Mouse (Mus musculus): ENCODE results near the gene Gm11077. TPM values are rescaled to one million over a fixed set of nuclear protein-coding genes. Genes with fewer than 3 reads are reported as not detected.

Gene Gm11077
- polyA plus RNA-seq, 1 experiment from 2014 or later, result not detected

- H3K9ac ChIP-seq (ENCODE audit: low read length), result no peak overlapping the region
- peaks cover 4% of the 10 kb centered on the region; the same call in 1 of the 2 replicates for H3K4me1 ChIP-seq (ENCODE audit: control insufficient read depth, insufficient read depth, low read length)
- H3K27me3 ChIP-seq (replicated peaks; ENCODE audit: control insufficient read depth, insufficient read depth, low read length), result no peaks in the 10 kb centered on the region
- 45% methylated on average over 1 of the region's 1 CpGs for WGBS
- no peak overlapping the region for H3K4me3 ChIP-seq (ENCODE audit: low read depth, low read length)
- H3K36me3 ChIP-seq (ENCODE audit: control insufficient read depth, insufficient read depth, low read length), result no peaks in the 10 kb centered on the region
- H3K9me3 ChIP-seq (replicated peaks; ENCODE audit: control insufficient read depth, low read length), result 0 out of 2 replicates have a peak, but pooled peaks cover 2% of the 10 kb centered on the region
- peak; percentile 92 for ATAC-seq
- no peak overlapping the region for H3K27ac ChIP-seq (ENCODE audit: low read depth, low read length)
- DNase-seq (ENCODE audit: low spot score), result peak; percentile 93
- H3K4me2 ChIP-seq (ENCODE audit: low read length), result no peak overlapping the region
Observed at GRCm38 (mm10) chr6:140731402-140731730, 2.3 kb downstream of the Gm11077 start.

GRCm38 (mm10) chr6:140732971-140733640 lies 4.0 kb downstream of the Gm11077 start:
- Histone ChIP-seq H3K9ac (ENCODE audit: low read length) (peak overlapping the region; percentile 52), H3K27ac (ENCODE audit: low read depth, low read length) (no peak overlapping the region)
- 35% methylated on average over 10 of the region's 10 CpGs for WGBS

GRCm38 (mm10) chr6:140733641-140733986 lies 4.5 kb downstream of the Gm11077 start:
- peak; percentile 51 for DNase-seq (ENCODE audit: low spot score)
- Histone ChIP-seq H3K4me3 (ENCODE audit: low read depth, low read length) (peak overlapping the region; percentile 18), H3K27ac (ENCODE audit: low read depth, low read length) (no peak overlapping the region)

More at GRCm38 (mm10) chr6:140732971-140733640, 4.0 kb downstream of the Gm11077 start:
- Histone ChIP-seq H3K36me3 (ENCODE audit: control insufficient read depth, insufficient read depth, low read length) (no peaks in the 10 kb centered on the region), H3K4me1 (ENCODE audit: control insufficient read depth, insufficient read depth, low read length) (peaks cover 4% of the 10 kb centered on the region; the same call in 1 of the 2 replicates), H3K4me3 (ENCODE audit: low read depth, low read length) (peak overlapping the region; percentile 18), H3K27me3 (replicated peaks; ENCODE audit: control insufficient read depth, insufficient read depth, low read length) (no peaks in the 10 kb centered on the region), H3K4me2 (ENCODE audit: low read length) (peak overlapping the region; percentile 52), H3K9me3 (replicated peaks; ENCODE audit: control insufficient read depth, low read length) (0 out of 2 replicates have a peak, but pooled peaks cover 2% of the 10 kb centered on the region)
- DNase-seq (ENCODE audit: low spot score), result peak; percentile 43
- peak; percentile 47 for ATAC-seq

GRCm38 (mm10) chr6:140745586-140745985 lies 16.5 kb downstream of the Gm11077 start:
- 64% methylated on average over 3 of the region's 3 CpGs for WGBS
- Histone ChIP-seq H3K4me3 (ENCODE audit: low read depth, low read length) (no peak overlapping the region), H3K4me1 (ENCODE audit: control insufficient read depth, insufficient read depth, low read length) (no peaks in the 10 kb centered on the region), H3K9me3 (replicated peaks; ENCODE audit: control insufficient read depth, low read length) (no peaks in the 10 kb centered on the region), H3K27ac (ENCODE audit: low read depth, low read length) (no peak overlapping the region), H3K4me2 (ENCODE audit: low read length) (no peak overlapping the region), H3K9ac (ENCODE audit: low read length) (no peak overlapping the region), H3K36me3 (ENCODE audit: control insufficient read depth, insufficient read depth, low read length) (no peaks in the 10 kb centered on the region), H3K27me3 (replicated peaks; ENCODE audit: control insufficient read depth, insufficient read depth, low read length) (no peaks in the 10 kb centered on the region)
- ATAC-seq, result no peak
- DNase-seq (ENCODE audit: low spot score), result no peak

More at GRCm38 (mm10) chr6:140733641-140733986, 4.5 kb downstream of the Gm11077 start:
- Histone ChIP-seq H3K9ac (ENCODE audit: low read length) (peak overlapping the region; percentile 52), H3K9me3 (replicated peaks; ENCODE audit: control insufficient read depth, low read length) (0 out of 2 replicates have a peak, but pooled peaks cover 2% of the 10 kb centered on the region), H3K4me2 (ENCODE audit: low read length) (peak overlapping the region; percentile 52), H3K27me3 (replicated peaks; ENCODE audit: control insufficient read depth, insufficient read depth, low read length) (no peaks in the 10 kb centered on the region), H3K36me3 (ENCODE audit: control insufficient read depth, insufficient read depth, low read length) (no peaks in the 10 kb centered on the region), H3K4me1 (ENCODE audit: control insufficient read depth, insufficient read depth, low read length) (peaks cover 4% of the 10 kb centered on the region; the same call in 1 of the 2 replicates)
- 8% methylated on average over 15 of the region's 15 CpGs for WGBS
- ATAC-seq, result peak; percentile 35

- no peaks in the 10 kb centered on the region for H3K27me3 ChIP-seq (replicated peaks; ENCODE audit: control insufficient read depth, insufficient read depth, low read length)
- no peak for DNase-seq (ENCODE audit: low spot score)
- no peaks in the 10 kb centered on the region for H3K4me1 ChIP-seq (ENCODE audit: control insufficient read depth, insufficient read depth, low read length)
- H3K4me3 ChIP-seq (ENCODE audit: low read depth, low read length), result no peak overlapping the region
- no peak overlapping the region for H3K9ac ChIP-seq (ENCODE audit: low read length)
- no peak overlapping the region for H3K4me2 ChIP-seq (ENCODE audit: low read length)
- no peaks in the 10 kb centered on the region for H3K9me3 ChIP-seq (replicated peaks; ENCODE audit: control insufficient read depth, low read length)
- ATAC-seq, result no peak
- 62% methylated on average over 2 of the region's 2 CpGs for WGBS
- H3K36me3 ChIP-seq (ENCODE audit: control insufficient read depth, insufficient read depth, low read length), result no peaks in the 10 kb centered on the region
- H3K27ac ChIP-seq (ENCODE audit: low read depth, low read length), result no peak overlapping the region
Observed at GRCm38 (mm10) chr6:140747591-140747990, 18.5 kb downstream of the Gm11077 start.

GRCm38 (mm10) chr6:140750371-140751080 lies 21.4 kb downstream of the Gm11077 start:
- H3K36me3 ChIP-seq (ENCODE audit: control insufficient read depth, insufficient read depth, low read length), result no peaks in the 10 kb centered on the region
- WGBS, result 88% methylated on average over 8 of the region's 8 CpGs
- no peak overlapping the region for H3K9ac ChIP-seq (ENCODE audit: low read length)
- H3K27me3 ChIP-seq (replicated peaks; ENCODE audit: control insufficient read depth, insufficient read depth, low read length), result no peaks in the 10 kb centered on the region
- H3K4me3 ChIP-seq (ENCODE audit: low read depth, low read length), result no peak overlapping the region
- H3K4me1 ChIP-seq (ENCODE audit: control insufficient read depth, insufficient read depth, low read length), result no peaks in the 10 kb centered on the region
- H3K27ac ChIP-seq (ENCODE audit: low read depth, low read length), result no peak overlapping the region
- no peaks in the 10 kb centered on the region for H3K9me3 ChIP-seq (replicated peaks; ENCODE audit: control insufficient read depth, low read length)
- H3K4me2 ChIP-seq (ENCODE audit: low read length), result no peak overlapping the region
- DNase-seq (ENCODE audit: low spot score) (no peak), ATAC-seq (no peak)

GRCm38 (mm10) chr6:140766365-140766764 lies 37.3 kb downstream of the Gm11077 start:
- Histone ChIP-seq H3K4me2 (ENCODE audit: low read length) (no peak overlapping the region), H3K27ac (ENCODE audit: low read depth, low read length) (no peak overlapping the region), H3K27me3 (replicated peaks; ENCODE audit: control insufficient read depth, insufficient read depth, low read length) (no peaks in the 10 kb centered on the region), H3K9me3 (replicated peaks; ENCODE audit: control insufficient read depth, low read length) (no peaks in the 10 kb centered on the region), H3K4me3 (ENCODE audit: low read depth, low read length) (no peak overlapping the region), H3K36me3 (ENCODE audit: control insufficient read depth, insufficient read depth, low read length) (no peaks in the 10 kb centered on the region), H3K9ac (ENCODE audit: low read length) (no peak overlapping the region), H3K4me1 (ENCODE audit: control insufficient read depth, insufficient read depth, low read length) (no peaks in the 10 kb centered on the region)
- ATAC-seq (no peak), DNase-seq (ENCODE audit: low spot score) (peak; percentile 75)
- 45% methylated on average over 9 of the region's 9 CpGs for WGBS

- Histone ChIP-seq H3K4me3 (ENCODE audit: low read depth, low read length) (no peak overlapping the region), H3K4me2 (ENCODE audit: low read length) (no peak overlapping the region), H3K27ac (ENCODE audit: low read depth, low read length) (no peak overlapping the region), H3K36me3 (ENCODE audit: control insufficient read depth, insufficient read depth, low read length) (no peaks in the 10 kb centered on the region), H3K9ac (ENCODE audit: low read length) (no peak overlapping the region), H3K4me1 (ENCODE audit: control insufficient read depth, insufficient read depth, low read length) (no peaks in the 10 kb centered on the region), H3K27me3 (replicated peaks; ENCODE audit: control insufficient read depth, insufficient read depth, low read length) (no peaks in the 10 kb centered on the region), H3K9me3 (replicated peaks; ENCODE audit: control insufficient read depth, low read length) (no peaks in the 10 kb centered on the region)
- no peak for DNase-seq (ENCODE audit: low spot score)
- 63% methylated on average over 6 of the region's 6 CpGs for WGBS
- no peak for ATAC-seq
Observed at GRCm38 (mm10) chr6:140767237-140767636, 38.2 kb downstream of the Gm11077 start.

- WGBS, result 88% methylated on average over 8 of the region's 8 CpGs
- Histone ChIP-seq H3K9ac (ENCODE audit: low read length) (no peak overlapping the region), H3K4me1 (ENCODE audit: control insufficient read depth, insufficient read depth, low read length) (no peaks in the 10 kb centered on the region), H3K27me3 (replicated peaks; ENCODE audit: control insufficient read depth, insufficient read depth, low read length) (no peaks in the 10 kb centered on the region), H3K36me3 (ENCODE audit: control insufficient read depth, insufficient read depth, low read length) (no peaks in the 10 kb centered on the region), H3K27ac (ENCODE audit: low read depth, low read length) (no peak overlapping the region), H3K9me3 (replicated peaks; ENCODE audit: control insufficient read depth, low read length) (no peaks in the 10 kb centered on the region), H3K4me2 (ENCODE audit: low read length) (no peak overlapping the region), H3K4me3 (ENCODE audit: low read depth, low read length) (no peak overlapping the region)
- DNase-seq (ENCODE audit: low spot score), result no peak
- ATAC-seq, result no peak
Observed at GRCm38 (mm10) chr6:140768180-140768579, 39.1 kb downstream of the Gm11077 start.

All from forebrain, embryonic 14.5 days (tissue).